Mouse (Mus musculus) testis, adult 2 months (tissue): ENCODE results near the gene Gm10153.

Source experiments
- CTCF ChIP-seq: fragments of 200-500 bp; IDR thresholded peaks from 2 replicates; pipeline ENCODE4 v1.5.1; 2012; ENCODE audit warnings: low read depth, mild to moderate bottlenecking, inconsistent platforms, low read length, moderate library complexity; ENCODE audit not compliant: control insufficient read depth, insufficient read depth, insufficient replicate concordance
- POLR2A ChIP-seq: fragments of 200-500 bp; IDR thresholded peaks from 2 replicates; pipeline ENCODE4 v1.6.1; 2012; ENCODE audit warnings: low read depth, mild to moderate bottlenecking, inconsistent platforms, low read length, moderate library complexity; ENCODE audit not compliant: control insufficient read depth

DNA sequence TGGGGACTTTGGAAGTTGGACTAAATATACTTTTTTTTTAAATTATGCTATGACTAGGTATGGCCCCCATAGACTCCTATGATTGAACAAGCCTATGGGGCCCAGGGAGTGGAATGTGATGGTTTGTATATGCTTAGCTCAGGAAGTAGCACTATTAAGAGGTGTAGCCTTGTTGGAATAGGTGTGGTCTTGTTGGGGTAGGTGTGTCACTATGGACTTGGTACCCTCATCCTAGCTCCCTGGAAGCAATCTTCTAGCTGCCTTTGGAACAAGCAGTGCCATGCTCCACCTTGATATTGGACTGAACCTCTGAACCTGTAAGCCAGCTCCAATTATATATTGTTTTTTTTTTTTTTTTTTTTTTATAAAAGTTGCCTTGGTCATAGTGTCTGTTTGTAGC lies 15.3 kb upstream of the Gm10153 start:
- no peak for TF ChIP-seq POLR2A
- no peak for TF ChIP-seq CTCF
